Mouse (Mus musculus): Measurements from ENCODE around the gene Phc2. TPM values are rescaled to one million over a fixed set of nuclear protein-coding genes. Genes with fewer than 3 reads are reported as not detected.
"Not testable (repeated sequence)": the region's sequence is repeated elsewhere in the genome, so short reads cannot be mapped to it uniquely, and the experiment has no call there.

Phc2 gene
- polyA plus RNA-seq, 1 experiment from 2014 or later: 54.5 TPM

DNA sequence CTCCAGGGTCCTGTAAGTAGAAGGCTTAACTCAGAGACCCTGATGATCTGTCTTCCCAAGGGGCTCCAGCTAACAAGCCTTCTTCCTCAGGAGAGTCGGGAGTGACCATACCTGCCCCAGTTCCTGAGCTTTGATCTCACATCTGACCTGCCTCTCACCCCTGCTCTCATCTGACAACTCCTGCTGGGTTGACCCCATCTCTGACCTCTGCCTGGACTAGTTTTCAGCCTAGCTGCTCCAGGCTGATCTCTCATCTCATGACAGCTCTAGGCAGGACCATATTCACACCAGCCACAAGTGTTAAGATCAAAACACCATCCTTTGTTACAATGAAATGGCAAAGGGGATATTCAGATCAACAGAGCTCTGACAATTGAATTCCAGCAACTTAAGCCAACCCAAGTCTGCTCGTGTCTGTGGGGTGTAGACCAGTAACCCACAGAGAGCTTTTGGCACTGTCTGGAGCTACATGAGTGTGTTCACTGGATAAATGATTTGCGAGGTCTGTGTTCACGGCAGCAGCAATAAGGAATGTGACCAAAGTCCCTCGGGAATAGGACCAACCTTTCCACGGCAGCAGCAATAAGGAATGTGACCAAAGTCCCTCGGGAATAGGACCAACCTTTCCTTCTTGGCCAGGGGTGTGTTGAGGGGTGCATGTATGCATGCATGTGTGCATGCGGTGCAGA, 5.8 kb upstream of the Phc2 start:
- H3K4me3 ChIP-seq (replicated peaks): no peak overlapping the region
- no peak overlapping the region for H3K4me2 ChIP-seq
- 45% methylated on average over 8 of the region's 8 CpGs for WGBS
- no peak overlapping the region for H3K9ac ChIP-seq (replicated peaks)
- H3K27me3 ChIP-seq (replicated peaks): no peaks in the 10 kb centered on the region
- H3K9me3 ChIP-seq (replicated peaks): no peaks in the 10 kb centered on the region
- H3K27ac ChIP-seq (replicated peaks): no peak overlapping the region
- no peaks in the 10 kb centered on the region for H3K36me3 ChIP-seq
- ATAC-seq (ENCODE audit: low FRiP score): no peak
- peaks cover 30% of the 10 kb centered on the region for H3K4me1 ChIP-seq

- H3K27me3 ChIP-seq (replicated peaks): no peaks in the 10 kb centered on the region
- H3K4me1 ChIP-seq: peaks cover 46% of the 10 kb centered on the region
- no peak overlapping the region for H3K4me3 ChIP-seq (replicated peaks)
- no peaks in the 10 kb centered on the region for H3K36me3 ChIP-seq
- H3K9ac ChIP-seq (replicated peaks): no peak overlapping the region
- ATAC-seq (ENCODE audit: low FRiP score): no peak
- H3K4me2 ChIP-seq: no peak overlapping the region
- peak overlapping the region; percentile 62; the same call in 1 of the 2 replicates for H3K27ac ChIP-seq (replicated peaks)
- H3K9me3 ChIP-seq (replicated peaks): no peaks in the 10 kb centered on the region
- 54% methylated on average over 3 of the region's 3 CpGs for WGBS
Observed at GRCm38 (mm10) chr4:128651530-128651929, 3.0 kb upstream of the Phc2 start.

- Histone ChIP-seq H3K4me2 (no peak overlapping the region), H3K36me3 (no peaks in the 10 kb centered on the region), H3K27me3 (replicated peaks) (no peaks in the 10 kb centered on the region), H3K9me3 (replicated peaks) (no peaks in the 10 kb centered on the region), H3K9ac (replicated peaks) (no peak overlapping the region), H3K4me1 (peaks cover 56% of the 10 kb centered on the region), H3K27ac (replicated peaks) (peak overlapping the region; percentile 62), H3K4me3 (replicated peaks) (no peak overlapping the region)
- ATAC-seq (ENCODE audit: low FRiP score): 0 out of 2 replicates have a peak, but pooled peaks have one; percentile 6
- 6% methylated on average over 5 of the region's 5 CpGs for WGBS
Observed at GRCm38 (mm10) chr4:128652584-128653298, 1.8 kb upstream of the Phc2 start.

- ATAC-seq (ENCODE audit: low FRiP score): no peak
- H3K4me2 ChIP-seq: peak overlapping the region; percentile 84
- H3K27me3 ChIP-seq (replicated peaks): no peaks in the 10 kb centered on the region
- H3K9me3 ChIP-seq (replicated peaks): no peaks in the 10 kb centered on the region
- H3K9ac ChIP-seq (replicated peaks): peak overlapping the region; percentile 83
- no peaks in the 10 kb centered on the region for H3K36me3 ChIP-seq
- H3K4me3 ChIP-seq (replicated peaks): peak overlapping the region; percentile 79
- 0% methylated on average over 12 of the region's 12 CpGs for WGBS
- H3K4me1 ChIP-seq: peaks cover 55% of the 10 kb centered on the region
- peak overlapping the region; percentile 92 for H3K27ac ChIP-seq (replicated peaks)
Observed at GRCm38 (mm10) chr4:128655446-128655845, 944 bp downstream of the Phc2 start.

GRCm38 (mm10) chr4:128660196-128660595, 5.7 kb downstream of the Phc2 start:
- Histone ChIP-seq H3K9me3 (replicated peaks) (no peaks in the 10 kb centered on the region), H3K9ac (replicated peaks) (no peak overlapping the region), H3K4me1 (peaks cover 26% of the 10 kb centered on the region), H3K4me3 (replicated peaks) (no peak overlapping the region), H3K36me3 (no peaks in the 10 kb centered on the region), H3K27me3 (replicated peaks) (no peaks in the 10 kb centered on the region), H3K27ac (replicated peaks) (no peak overlapping the region), H3K4me2 (no peak overlapping the region)
- WGBS: 88% methylated on average over 8 of the region's 8 CpGs
- no peak for ATAC-seq (ENCODE audit: low FRiP score)

GRCm38 (mm10) chr4:128661063-128661462, 6.6 kb downstream of the Phc2 start:
- H3K4me2 ChIP-seq: no peak overlapping the region
- no peak overlapping the region for H3K27ac ChIP-seq (replicated peaks)
- H3K9me3 ChIP-seq (replicated peaks): no peaks in the 10 kb centered on the region
- ATAC-seq (ENCODE audit: low FRiP score): no peak
- 84% methylated on average over 8 of the region's 8 CpGs for WGBS
- no peak overlapping the region for H3K4me3 ChIP-seq (replicated peaks)
- H3K36me3 ChIP-seq: no peaks in the 10 kb centered on the region
- peaks cover 27% of the 10 kb centered on the region for H3K4me1 ChIP-seq
- H3K27me3 ChIP-seq (replicated peaks): no peaks in the 10 kb centered on the region
- no peak overlapping the region for H3K9ac ChIP-seq (replicated peaks)

DNA sequence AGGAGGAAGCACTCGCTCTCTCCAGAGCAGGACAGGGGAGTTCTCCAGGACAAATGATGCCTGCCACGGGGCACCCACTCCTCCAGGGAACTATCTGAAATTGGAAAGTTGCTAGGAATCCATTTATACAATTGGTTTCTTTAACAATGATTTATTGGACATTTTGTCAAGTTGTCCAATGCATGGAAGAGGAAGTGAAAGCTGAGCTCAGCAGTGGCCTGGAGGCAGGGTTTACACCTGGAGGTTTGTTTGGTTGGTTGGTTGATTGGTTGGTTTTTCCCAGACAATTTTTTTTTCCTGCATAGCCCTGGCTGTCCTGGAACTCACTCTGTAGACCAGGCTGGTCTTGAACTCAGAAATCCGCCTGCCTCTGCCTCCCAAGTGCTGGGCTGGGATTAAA, 9.5 kb downstream of the Phc2 start:
- Histone ChIP-seq H3K4me2 (no peak overlapping the region), H3K4me3 (replicated peaks) (no peak overlapping the region)
- no peak for ATAC-seq (ENCODE audit: low FRiP score)

DNA sequence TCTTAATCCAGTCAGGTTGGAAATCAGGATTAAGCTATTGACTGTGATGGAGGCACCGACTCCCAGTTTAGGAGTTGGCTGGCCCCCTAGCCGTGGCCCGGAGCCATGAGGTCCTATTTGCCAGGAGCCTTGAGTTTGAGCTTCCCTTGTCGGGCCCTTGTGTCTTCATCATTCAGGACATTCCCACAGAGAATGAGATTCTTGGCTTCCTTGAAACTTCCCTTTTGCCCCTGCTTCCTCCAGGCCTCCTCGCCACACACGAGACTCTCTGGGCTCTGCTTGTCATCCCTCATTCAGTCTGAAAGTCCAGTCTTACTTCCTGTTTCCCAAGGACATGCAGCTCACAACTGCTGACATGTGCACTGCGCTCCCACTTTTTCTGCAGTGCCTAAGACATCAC, 11.9 kb downstream of the Phc2 start:
- not testable (repeated sequence) for H3K36me3 ChIP-seq; ATAC-seq (ENCODE audit: low FRiP score); H3K4me2 ChIP-seq; H3K4me3 ChIP-seq (replicated peaks); H3K27me3 ChIP-seq (replicated peaks); H3K9me3 ChIP-seq (replicated peaks); H3K9ac ChIP-seq (replicated peaks)
- H3K4me1 ChIP-seq: peaks cover 26% of the 10 kb centered on the region
- 74% methylated on average over 7 of the region's 7 CpGs for WGBS
- H3K27ac ChIP-seq (replicated peaks): 0 out of 2 replicates have a peak overlapping the region, but pooled peaks have one; percentile 1

More for the DNA sequence above, 9.5 kb downstream of the Phc2 start:
- no peak overlapping the region for H3K27ac ChIP-seq (replicated peaks)
- no peaks in the 10 kb centered on the region for H3K36me3 ChIP-seq
- H3K9ac ChIP-seq (replicated peaks): no peak overlapping the region
- WGBS: 66% methylated on average over 3 of the region's 3 CpGs
- H3K27me3 ChIP-seq (replicated peaks): no peaks in the 10 kb centered on the region
- H3K9me3 ChIP-seq (replicated peaks): no peaks in the 10 kb centered on the region
- H3K4me1 ChIP-seq: peaks cover 17% of the 10 kb centered on the region

DNA sequence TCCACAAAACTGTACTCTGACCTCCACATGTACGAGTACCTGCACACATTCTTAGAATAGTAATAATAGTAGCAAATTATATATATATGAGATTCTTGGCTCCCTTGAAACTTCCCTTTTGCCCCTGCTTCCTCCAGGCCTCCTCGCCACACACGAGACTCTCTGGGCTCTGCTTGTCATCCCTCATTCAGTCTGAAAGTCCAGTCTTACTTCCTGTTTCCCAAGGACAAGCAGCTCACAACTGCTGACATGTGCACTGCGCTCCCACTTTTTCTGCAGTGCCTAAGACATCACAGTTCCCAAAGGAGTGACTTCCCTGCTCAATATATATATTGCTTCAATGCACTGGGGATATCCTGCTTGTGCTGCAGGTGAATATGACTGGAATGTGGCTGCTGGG, 12.7 kb downstream of the Phc2 start:
- not testable (repeated sequence) for H3K9me3 ChIP-seq (replicated peaks); H3K27ac ChIP-seq (replicated peaks); H3K36me3 ChIP-seq; H3K4me2 ChIP-seq; H3K4me3 ChIP-seq (replicated peaks); ATAC-seq (ENCODE audit: low FRiP score); H3K9ac ChIP-seq (replicated peaks); H3K27me3 ChIP-seq (replicated peaks)
- H3K4me1 ChIP-seq: peaks cover 30% of the 10 kb centered on the region
- WGBS: 75% methylated on average over 4 of the region's 4 CpGs

DNA sequence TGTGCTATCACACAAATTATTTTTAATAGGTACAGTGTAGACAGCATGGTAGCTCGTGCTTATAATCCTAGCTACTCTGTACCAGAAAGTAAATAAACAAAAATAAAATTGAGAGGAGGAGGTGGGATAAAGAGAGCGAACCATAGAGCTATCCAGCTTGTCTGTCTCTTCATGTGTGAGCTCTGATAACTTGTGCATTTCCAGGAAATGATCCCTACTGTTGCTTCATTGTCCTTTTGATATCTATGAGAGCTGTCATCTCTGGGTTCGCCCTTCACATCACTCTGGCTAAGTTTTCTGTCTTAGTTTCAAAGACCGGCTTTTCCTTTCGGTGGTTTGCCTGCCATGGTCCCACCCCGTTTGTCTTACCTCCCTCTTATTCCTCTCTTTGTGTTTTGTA, 14.7 kb downstream of the Phc2 start:
- Histone ChIP-seq H3K27me3 (replicated peaks) (no peaks in the 10 kb centered on the region), H3K27ac (replicated peaks) (no peak overlapping the region), H3K36me3 (no peaks in the 10 kb centered on the region), H3K9me3 (replicated peaks) (no peaks in the 10 kb centered on the region), H3K4me2 (no peak overlapping the region), H3K4me3 (replicated peaks) (no peak overlapping the region), H3K4me1 (peaks cover 35% of the 10 kb centered on the region), H3K9ac (replicated peaks) (no peak overlapping the region)
- WGBS: 84% methylated on average over 6 of the region's 6 CpGs
- no peak for ATAC-seq (ENCODE audit: low FRiP score)

GRCm38 (mm10) chr4:128670566-128671191, 16.2 kb downstream of the Phc2 start:
- no peak overlapping the region for H3K4me3 ChIP-seq (replicated peaks)
- H3K4me2 ChIP-seq: peak overlapping the region; percentile 18; the same call in 1 of the 2 replicates
- H3K9ac ChIP-seq (replicated peaks): peak overlapping the region; percentile 23; the same call in 1 of the 2 replicates
- peaks cover 32% of the 10 kb centered on the region for H3K4me1 ChIP-seq
- WGBS: 33% methylated on average over 11 of the region's 11 CpGs
- H3K9me3 ChIP-seq (replicated peaks): no peaks in the 10 kb centered on the region
- H3K27me3 ChIP-seq (replicated peaks): no peaks in the 10 kb centered on the region
- no peaks in the 10 kb centered on the region for H3K36me3 ChIP-seq
- peak overlapping the region; percentile 67; the same call in 1 of the 2 replicates for H3K27ac ChIP-seq (replicated peaks)
- ATAC-seq (ENCODE audit: low FRiP score): no peak

All from neural tube, embryonic 15.5 days (tissue).